Mouse (Mus musculus) left cerebral cortex, adult 2 months (tissue): ENCODE data around the gene Zfp541. TPM values are rescaled to one million over a fixed set of nuclear protein-coding genes. Genes with fewer than 3 reads are reported as not detected.

Source experiments
- DNase-seq, 2 experiments: peaks; one replicate each; pipeline ENCODE4 v3.0.0; 2021 to 2022; ENCODE audit warnings: low spot score in 2 of 2, mixed read lengths in 1 of 2; ENCODE audit errors: extremely low spot score in 1 of 2
- H3K27ac ChIP-seq: fragments of 200-600 bp; 2 replicates; pipeline ENCODE4 v1.8.1; 2022
- H3K4me3 ChIP-seq: fragments of 200-600 bp; 2 replicates; pipeline ENCODE4 v1.8.1; 2022
- CTCF ChIP-seq: fragments of 200-600 bp; IDR thresholded peaks from 2 replicates; pipeline ENCODE4 v1.8.1; 2022; ENCODE audit warnings: antibody characterized with exemption, mild to moderate bottlenecking, moderate library complexity
- intact Hi-C: fragments of 180-260 bp; cut with DNase I; formaldehyde crosslinking; loops from one replicate; pipeline ENCODE4 v1.15.1; 2025
- total RNA-seq, 2 experiments: library from RNA; stranded (reverse); gene quantifications; 2 replicates each; pipeline ENCODE4 v1.2.3; 2021

Zfp541 gene
- total RNA-seq, 2 experiments from 2014 or later = 0.77 to 0.97 TPM

DNA sequence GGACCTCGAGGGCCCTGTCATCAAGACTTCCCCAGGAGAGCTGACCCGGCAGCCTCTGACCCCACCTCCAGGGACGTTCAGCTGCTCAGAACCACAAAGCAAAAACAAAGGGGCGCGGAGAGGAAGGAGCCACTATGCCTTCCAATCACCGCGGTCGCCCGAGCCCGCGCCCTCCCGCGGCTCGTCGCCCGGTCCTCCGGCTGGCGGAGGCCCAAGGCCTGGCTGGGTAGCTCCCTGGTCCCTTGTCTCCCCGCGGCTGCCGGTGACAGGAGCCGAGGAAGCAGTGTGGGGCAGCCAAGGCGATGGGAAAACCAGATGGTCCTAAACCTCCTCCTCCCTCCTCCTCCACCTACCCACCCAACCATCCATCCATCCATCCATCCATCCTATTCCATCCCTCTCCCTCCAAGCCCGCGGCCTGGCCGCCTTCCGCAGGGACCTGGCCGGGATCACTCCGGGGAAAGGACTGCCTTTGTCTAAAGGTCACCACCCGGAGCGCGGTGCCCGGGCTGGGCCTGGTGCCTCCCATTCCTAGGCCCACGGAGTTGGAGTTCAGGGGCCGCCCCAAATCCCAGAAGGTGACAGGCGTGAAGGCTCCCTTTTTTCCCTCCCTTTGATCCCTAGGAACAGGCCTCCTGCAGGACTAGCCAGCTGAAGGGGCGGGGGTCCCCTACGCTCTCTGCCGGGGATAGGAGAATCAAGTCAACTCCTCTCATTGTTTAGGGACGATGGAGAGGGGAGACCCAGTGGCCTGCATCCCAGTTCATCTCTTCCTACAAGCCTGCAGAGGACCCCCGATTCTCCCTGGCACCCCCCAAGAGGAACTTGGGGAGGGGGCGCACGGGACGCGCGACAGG, 14.9 kb upstream of the Zfp541 start:
- TF ChIP-seq CTCF = no peak
- H3K27ac ChIP-seq = peak overlapping the region; percentile 98
- peak overlapping the region; percentile 91 for H3K4me3 ChIP-seq
- DNase-seq = peak; percentile 77 to 78
- intact Hi-C loops = loop anchor here (1.0 to 10.0 kb wide), 3 partner anchors 18 to 968 kb away; no protein-coding TSS in a partner anchor

DNA sequence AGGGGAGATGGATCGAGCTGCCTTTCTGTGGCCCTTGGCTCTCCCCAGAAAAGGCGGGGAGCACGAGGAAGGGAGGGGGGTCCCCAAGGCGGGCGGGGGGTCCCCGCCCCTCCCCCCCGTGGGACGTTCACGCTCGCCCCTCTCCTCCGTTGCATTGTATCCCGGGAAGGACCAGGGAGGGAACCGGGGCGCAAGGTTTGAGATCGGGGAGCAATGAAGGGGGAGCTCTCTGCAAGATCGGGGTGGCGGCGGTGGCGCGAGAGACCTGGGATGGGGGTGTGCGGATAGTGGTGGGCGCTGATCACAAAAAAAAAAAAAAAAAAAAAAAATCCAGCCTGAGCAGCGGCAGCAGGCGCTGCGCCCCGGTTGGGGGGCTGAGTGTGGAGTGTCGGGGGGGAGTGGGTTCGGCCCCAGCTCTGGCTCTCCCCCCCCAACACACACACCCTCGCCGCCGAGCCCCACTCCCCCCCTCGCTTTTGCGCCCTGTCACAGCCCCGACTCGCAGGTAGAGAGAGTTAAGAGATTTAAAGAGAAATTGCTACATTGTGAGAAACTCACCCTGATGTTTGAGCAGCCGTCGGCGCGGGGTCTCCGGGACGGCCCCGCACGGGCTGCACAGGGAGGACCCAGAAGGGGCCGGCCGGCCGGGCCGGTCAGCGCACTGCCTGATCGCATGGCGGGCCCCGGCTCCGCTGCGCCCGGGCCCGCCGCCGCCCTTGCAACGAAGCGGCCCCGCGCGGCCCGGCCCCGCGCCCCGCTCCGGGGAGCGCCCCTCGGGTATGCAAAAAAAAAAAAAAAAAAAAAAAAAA, 14.1 kb upstream of the Zfp541 start, which contains the start of gene Bicra:
Gene Bicra, minus strand, starts transcription at position 584 of the 809 bp plus-strand sequence.
- H3K4me3 ChIP-seq = peak within 1 kb of the TSS; percentile 91
- intact Hi-C loops = loop anchor here (1.0 to 10.0 kb wide), 3 partner anchors 19 to 967 kb away; no protein-coding TSS in a partner anchor
- peak within 1 kb of the TSS; percentile 98 for H3K27ac ChIP-seq
- peak; percentile 76 to 83 for DNase-seq
- no peak for TF ChIP-seq CTCF

DNA sequence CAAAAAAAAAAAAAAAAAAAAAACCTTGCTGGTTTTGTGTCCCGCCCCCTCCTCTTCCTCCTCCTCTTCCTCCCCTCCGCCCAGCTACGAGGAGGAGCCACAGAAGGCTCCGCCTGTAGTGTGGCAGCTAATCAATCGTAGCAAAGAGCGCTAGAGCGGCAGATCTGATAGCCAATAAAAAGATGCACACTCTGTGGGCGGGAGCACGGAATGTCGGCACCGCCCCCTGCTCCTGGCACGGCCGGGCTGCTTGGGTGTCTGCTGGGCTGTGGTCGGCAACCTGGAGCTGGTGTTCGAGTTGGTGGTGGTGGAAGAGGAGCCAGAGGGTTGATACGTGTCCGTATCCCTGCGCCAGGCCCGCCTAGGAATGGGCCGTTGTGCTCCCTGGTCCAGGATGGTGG, 13.4 kb upstream of the Zfp541 start:
- intact Hi-C loops = loop anchor here (10.0 kb wide), 1 partner anchor 967 kb away; no protein-coding TSS in a partner anchor
- Histone ChIP-seq H3K27ac (peak overlapping the region; percentile 98), H3K4me3 (peak overlapping the region; percentile 91)
- no peak for TF ChIP-seq CTCF
- DNase-seq = peak; percentile 97 to 98

DNA sequence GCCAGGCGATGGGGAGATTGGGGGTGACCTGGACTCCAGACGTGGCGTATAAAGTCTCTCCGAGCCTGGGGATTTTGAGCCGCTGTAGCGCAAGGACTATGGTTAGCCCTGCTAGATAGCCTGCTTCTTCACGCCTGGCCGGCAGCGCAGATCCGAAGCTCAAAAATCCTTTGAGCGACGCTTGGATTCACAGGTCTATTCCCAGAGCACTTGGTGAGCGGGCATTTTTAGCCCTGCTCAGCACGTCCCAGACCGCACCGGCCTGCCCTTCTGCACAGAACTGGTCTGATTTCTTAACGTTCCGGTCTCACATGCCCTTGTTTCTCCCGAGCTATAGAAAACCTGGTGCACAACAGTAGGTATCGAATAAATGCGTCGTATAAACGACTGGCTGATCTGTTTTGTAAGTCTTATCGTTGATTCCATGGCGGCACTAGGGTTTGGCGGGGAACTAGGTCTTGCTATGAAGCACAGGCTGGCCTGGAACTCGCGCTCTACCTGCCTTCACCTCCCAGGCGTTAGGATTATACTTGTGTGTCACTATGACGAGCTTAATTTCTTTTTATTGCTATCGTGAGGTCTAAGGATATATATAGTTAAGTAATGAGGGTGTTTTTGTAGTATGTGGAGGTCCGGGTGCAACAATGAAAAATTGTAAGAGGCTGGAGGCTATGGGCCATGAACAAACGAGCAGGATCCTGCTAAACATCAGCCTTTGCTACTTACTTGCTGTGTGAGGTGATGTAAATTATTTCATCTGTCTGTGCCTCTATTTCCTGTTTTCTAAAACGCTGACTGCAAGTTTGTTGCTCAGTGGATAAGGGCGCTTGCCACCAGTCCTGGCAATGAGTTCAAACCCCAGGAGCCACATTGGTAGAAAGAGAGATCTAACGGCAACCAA, 12.7 kb upstream of the Zfp541 start:
- H3K27ac ChIP-seq = peak overlapping the region; percentile 84
- intact Hi-C loops = loop anchor here (10.0 kb wide), 1 partner anchor 966 kb away; no protein-coding TSS in a partner anchor
- no peak for TF ChIP-seq CTCF
- peak overlapping the region; percentile 91 for H3K4me3 ChIP-seq
- no peak for DNase-seq

DNA sequence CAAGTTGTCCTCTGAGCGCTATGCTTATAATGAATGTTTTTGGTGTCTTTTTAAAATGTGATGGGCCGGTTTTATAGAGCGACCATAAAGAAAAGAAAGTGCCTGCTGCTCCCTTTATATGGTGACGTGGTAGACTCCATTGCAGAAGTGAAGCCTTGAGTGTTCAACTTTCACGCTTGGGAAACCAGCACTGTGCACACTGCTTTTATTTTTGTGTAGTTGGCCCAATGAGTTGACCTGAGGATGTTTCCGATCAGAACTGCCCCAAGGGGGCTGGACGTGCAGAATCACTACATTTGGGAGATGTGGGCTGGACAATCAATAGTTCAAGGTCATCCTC, 12.1 kb upstream of the Zfp541 start:
- intact Hi-C loops = loop anchor here (10.0 kb wide), 1 partner anchor 965 kb away; no protein-coding TSS in a partner anchor
- H3K27ac ChIP-seq = no peak overlapping the region
- no peak for DNase-seq
- TF ChIP-seq CTCF = no peak
- H3K4me3 ChIP-seq = peak overlapping the region; percentile 91

DNA sequence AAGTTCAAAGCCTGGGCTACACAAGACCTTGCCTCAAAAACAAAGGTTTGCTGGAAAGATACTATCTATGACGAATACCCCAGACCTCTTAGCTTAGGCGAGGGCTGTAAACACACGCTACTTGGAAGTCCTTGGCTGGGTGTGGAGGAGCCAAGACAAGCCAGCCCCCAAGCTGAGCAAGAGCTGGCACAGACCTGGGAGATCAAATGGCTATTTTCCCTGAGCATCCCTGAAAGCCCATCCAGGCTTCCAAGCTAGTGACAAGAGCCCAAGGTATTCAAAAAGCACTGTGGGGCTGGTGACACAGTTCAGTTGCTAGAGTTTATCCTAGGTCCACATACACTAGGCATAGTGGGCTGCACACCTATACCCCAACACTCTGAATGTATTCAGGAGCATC, 11.0 kb upstream of the Zfp541 start:
- TF ChIP-seq CTCF = no peak
- DNase-seq = no peak
- no peak overlapping the region for H3K27ac ChIP-seq
- no peak overlapping the region; the same call in 1 of the 2 replicates for H3K4me3 ChIP-seq
- intact Hi-C loops = no loop called here

DNA sequence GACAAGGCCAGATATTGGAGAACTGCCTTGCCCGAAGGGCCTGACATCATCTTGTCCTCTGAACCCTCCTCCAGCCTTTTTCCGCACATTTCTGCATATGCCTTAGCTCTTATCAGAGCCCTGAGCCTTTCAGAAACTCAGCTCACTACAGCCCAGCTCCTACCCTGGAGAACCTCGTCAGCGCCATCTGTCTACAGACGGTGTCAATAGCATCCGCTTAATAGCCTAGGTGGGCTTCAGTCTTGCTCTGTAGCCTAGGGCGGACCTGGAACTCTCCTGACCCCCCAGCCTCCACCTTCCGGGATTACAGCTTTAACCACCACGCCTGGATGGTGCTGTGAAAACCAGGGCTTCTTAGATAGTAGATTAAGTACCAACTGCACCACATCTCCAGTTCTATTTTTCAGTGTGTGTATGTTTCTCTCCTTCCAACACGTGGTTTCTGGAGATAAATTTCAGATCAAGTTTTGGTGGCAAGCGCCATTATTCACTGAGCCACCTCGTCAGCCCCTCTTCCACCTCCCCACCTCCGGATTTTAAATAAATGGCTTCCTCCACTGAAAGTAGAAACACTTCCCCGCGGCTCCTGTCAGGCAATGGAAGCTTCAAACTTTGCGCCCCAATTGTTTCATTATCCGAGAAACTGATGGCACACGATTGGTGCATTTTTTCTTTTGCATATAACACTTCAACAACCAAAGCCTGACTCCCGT, 9.6 kb upstream of the Zfp541 start:
- peak; percentile 93 for TF ChIP-seq CTCF
- intact Hi-C loops = loop anchor here (1.0 kb wide), 1 partner anchor 69 kb away; no protein-coding TSS in a partner anchor
- Histone ChIP-seq H3K4me3 (peak overlapping the region; percentile 51), H3K27ac (peak overlapping the region; percentile 48)
- DNase-seq = peak; percentile 75 to 77

DNA sequence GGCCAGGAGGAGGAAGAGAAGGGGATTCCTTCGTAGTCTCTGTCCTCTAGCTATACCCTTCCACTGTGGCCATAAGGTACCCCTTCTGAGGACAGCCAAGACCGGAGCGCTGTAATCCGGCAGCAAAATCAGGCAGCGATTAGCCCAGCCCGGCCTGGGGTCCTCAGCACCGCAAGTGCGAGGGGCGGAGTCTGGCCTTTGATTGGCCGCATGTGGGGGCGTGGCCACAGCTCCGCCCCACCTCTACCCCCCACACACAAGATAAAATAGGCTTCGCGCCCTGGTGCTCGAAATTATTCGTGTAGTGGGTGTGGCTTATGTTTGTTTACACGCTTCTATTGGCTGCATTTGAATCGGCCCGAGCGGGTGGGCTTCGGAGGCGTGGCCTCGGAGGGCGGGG, 8.9 kb upstream of the Zfp541 start:
- H3K4me3 ChIP-seq = peak overlapping the region; percentile 51
- no peak for TF ChIP-seq CTCF
- peak overlapping the region; percentile 48 for H3K27ac ChIP-seq
- intact Hi-C loops = loop anchor here (1.0 kb wide), 1 partner anchor 69 kb away; no protein-coding TSS in a partner anchor
- peak; percentile 82 to 90 for DNase-seq

DNA sequence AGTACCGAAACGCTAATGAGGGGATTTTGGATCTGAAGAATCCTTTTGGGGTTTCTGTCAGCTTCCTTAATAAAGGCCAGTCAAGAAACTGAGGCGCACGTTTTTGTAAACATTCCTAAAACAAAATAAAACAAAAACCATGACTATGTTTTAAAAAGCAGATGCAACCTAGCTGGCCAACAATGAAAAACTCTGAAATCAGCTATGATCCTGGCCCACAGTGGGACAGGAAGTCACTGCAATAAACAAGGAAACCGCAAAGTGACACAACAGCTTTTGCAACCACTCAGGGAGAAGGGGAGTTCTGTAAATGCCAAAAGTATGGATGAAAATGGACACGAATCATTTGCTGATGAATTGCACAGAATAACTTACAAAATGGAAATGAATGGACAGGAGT, 8.5 kb upstream of the Zfp541 start:
- TF ChIP-seq CTCF = no peak
- H3K27ac ChIP-seq = no peak overlapping the region
- intact Hi-C loops = no loop called here

DNA sequence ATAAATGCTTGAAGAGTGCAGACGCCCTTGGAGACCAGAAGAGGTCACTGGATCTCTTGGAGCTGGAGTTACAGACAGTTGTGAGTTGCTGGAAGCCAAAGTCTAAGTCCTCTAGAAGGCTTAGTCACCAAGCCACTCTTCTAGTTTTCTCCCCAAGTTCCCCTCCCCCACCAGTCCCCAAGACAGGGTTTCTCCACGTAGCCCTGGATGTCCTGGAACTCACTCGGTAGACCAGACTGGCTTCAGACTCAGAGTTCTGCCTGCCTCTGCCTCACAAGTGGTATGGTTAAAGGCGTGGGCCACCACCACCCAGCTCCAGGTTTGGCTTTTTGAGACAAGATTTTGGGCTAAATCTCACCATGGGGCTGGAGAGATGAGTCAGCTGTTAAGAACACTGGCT, 6.6 kb upstream of the Zfp541 start:
- no peak for DNase-seq
- intact Hi-C loops = no loop called here
- no peak for TF ChIP-seq CTCF
- H3K4me3 ChIP-seq = no peak overlapping the region
- H3K27ac ChIP-seq = no peak overlapping the region

More for the DNA sequence above, 8.5 kb upstream of the Zfp541 start:
- H3K4me3 ChIP-seq = peak overlapping the region; percentile 51
- DNase-seq = no peak
